Mouse (Mus musculus) kidney, adult 2 months (tissue): Measurements from ENCODE around the gene Nae1.

Experiments
- CTCF ChIP-seq: fragments of 200-500 bp; conservative IDR thresholded peaks from 2 replicates; pipeline ENCODE4 v1.5.1; 2011; ENCODE audit warnings: low read depth, mild to moderate bottlenecking, control low read depth, low read length, moderate library complexity, mixed read lengths; ENCODE audit not compliant: insufficient read depth, insufficient read length
- POLR2A ChIP-seq: fragments of 200-500 bp; IDR thresholded peaks from one replicate; pipeline ENCODE4 v1.6.1; 2011; ENCODE audit warnings: low read depth, low read length, control low read depth

- TF ChIP-seq POLR2A, result no peak
- TF ChIP-seq CTCF, result no peak
Observed at GRCm38 (mm10) chr8:104517872-104518271, 16.6 kb downstream of the Nae1 start.
